Mouse (Mus musculus): Measurements from ENCODE around the gene Sult4a1.
A peak's percentile ranks its signal among the peaks of the same experiment; 100 is the strongest.
"Not testable (repeated sequence)": the region's sequence is repeated elsewhere in the genome, so short reads cannot be mapped to it uniquely, and the experiment has no call there.

The Sult4a1 gene

GRCm38 (mm10) chr15:84105105-84105923 lies at the start of gene Sult4a1:
Sult4a1 (minus strand) TSS chr15:84105754.
- peak; percentile 76 for DNase-seq

DNA sequence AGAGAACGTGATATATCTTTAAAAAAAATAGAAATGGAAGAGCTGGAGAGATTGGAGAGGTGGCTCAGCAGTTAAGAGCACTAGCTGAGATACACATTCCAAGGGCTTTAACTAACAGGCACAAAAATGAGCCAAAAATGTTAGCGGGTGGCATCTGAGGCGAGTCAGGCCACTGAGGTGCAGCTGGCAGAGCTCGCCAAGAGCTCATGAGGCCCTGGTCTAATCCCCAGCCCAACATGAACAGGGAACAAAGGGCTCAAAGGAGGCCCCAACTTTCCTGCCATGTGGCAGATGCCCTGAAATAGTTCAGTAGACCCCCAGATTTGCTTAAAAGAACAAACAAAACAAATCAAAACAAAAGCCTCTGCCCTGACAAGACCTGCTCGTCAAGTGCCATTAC lies 35.4 kb upstream of the Sult4a1 start:
- DNase-seq: no peak

DNA sequence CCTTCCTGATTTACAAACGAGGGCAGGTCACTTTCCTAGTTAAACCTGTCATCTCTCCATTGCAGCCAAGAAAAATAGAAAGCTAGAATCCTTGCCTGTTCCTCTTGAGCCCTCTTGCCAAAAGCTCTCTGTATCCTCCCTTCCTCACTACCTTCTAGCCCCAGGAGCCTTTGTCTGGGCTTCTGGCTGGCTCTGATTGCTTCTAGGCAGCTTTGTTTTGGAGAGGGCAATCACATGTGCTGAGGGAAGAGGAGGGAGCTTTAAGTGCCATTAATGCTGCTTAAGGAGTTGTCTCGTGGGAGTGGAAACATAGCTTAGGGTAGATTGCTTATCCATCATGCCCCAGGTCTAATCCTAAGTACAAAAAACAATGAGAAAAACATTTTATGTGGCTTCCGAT lies 34.6 kb upstream of the Sult4a1 start:
- no peak for DNase-seq

- no peak for DNase-seq
These were observed 34.0 kb upstream of the Sult4a1 start for GRCm38 (mm10) chr15:84139592-84140005.

GRCm38 (mm10) chr15:84136473-84137415 lies 31.2 kb upstream of the Sult4a1 start:
- no peak for DNase-seq

DNA sequence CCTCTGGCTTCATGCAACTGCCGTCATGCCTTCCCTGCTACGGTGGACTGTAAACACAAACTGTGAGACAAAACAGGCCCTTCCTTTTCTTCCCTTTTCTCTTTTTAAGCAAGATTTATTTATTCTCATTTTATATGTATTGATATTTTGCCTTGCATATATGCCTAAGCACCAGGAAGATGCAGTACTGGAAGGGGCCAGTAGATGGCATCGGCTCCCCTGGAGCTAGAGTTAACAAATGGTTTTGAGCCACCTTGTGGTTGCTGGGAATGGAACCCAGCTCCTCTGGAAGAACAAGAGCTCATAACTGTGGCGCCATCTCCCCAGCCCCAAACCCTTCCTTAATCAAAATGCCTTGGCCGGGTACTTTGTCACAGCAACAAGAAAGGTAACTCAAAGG lies 29.9 kb upstream of the Sult4a1 start:
- peak; percentile 25 for DNase-seq

GRCm38 (mm10) chr15:84133440-84133839 lies 27.9 kb upstream of the Sult4a1 start:
- no peak for DNase-seq

DNA sequence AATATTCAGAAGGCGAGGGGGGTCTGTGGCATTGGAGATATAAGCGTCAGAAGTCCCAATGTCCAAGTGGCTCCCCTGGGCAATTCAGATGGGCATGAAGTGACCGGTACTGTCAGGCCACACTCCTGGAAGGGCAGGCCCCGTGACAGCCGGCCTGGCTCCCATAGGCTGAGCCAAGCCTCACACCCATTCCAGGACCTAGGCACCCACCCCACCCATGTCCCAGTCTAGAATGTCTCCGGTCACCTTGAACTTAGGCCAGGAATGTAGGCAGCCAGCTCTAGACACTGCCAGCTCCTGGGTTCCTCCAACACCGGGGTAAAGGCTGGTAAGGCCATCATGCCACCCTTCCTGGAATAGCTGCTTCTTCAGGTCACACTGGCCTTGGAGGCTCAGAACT lies 26.4 kb upstream of the Sult4a1 start:
- DNase-seq: no peak

DNA sequence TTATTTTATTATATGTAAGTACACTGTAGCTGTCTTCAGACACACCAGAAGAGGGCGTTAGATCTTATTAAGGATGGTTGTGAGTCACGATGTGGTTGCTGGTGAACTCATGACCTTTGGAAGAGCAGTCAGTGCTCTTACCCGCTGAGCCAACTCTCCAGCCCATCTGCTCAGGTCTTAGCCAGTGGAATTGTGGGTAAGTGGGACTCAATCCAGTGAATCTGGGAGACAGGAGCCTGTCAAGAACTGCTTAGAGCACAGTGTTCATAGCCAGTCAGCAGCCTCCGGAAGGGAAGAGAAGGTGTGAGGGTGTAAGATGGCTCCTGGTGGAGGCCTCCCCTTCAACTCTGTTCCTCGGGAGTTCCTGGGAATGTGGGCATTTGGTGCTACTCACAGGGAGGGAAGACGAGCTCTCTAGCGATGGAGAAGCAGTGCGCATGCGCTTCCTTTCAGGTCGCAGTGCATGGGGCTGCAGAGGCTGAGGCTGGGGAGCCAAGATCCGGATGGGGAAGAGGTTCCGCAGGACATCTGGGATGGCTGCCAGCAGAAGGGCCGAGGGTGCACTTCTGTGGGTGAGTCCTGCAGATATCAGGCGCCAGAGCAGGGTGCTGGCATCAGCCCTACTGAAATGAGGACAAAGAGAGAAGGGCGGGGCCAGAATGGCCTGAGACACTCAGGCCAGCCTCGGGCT lies 25.7 kb upstream of the Sult4a1 start:
- peak; percentile 32 for DNase-seq

DNA sequence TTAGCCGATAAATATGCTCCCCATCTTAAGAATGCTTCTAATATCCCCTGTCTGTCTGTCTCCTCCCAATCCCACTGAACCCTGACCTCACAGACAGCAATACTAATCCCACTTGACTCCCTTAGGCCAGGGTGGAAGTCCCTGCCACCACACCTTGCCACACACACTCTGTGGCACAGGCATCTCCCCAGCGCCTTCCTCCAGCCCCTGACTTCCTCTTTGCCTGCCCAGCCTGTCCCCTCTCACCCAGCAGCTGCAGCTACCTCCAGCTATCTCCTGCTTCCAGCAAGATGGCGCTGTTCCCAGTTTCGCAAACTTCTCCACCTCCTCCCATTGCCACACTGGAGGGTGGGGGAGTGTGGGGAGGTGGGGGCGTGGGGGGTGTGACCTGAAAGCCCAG lies 21.3 kb upstream of the Sult4a1 start:
- DNase-seq: peak; percentile 30

GRCm38 (mm10) chr15:84126447-84126846 lies 20.9 kb upstream of the Sult4a1 start:
- DNase-seq: no peak

- no peak for DNase-seq
These were observed 18.5 kb upstream of the Sult4a1 start for GRCm38 (mm10) chr15:84124086-84124485.

- no peak for DNase-seq
These were observed 17.5 kb upstream of the Sult4a1 start, which contains the start of gene Pnpla5 for GRCm38 (mm10) chr15:84123075-84123474. Pnpla5 (minus strand) TSS chr15:84123175.

DNA sequence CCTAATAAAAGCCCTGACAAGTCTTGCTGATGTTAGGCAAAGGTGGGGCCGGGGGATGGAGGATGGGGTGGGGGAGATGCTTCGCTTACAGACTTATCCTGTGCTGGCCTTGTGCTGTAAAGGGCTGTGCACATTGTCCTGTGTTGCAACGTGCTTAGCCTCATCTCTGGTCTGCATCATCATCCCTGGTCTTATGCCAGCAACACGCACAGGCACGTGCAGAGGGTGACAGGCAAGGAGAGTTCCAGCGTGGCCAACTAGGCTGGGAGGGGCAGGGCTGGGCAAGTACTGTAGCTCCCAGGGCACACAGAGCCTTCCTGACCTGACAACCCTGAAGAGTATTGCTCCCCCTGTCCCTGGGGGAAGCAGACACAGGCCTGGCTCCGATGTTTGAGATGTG lies 15.5 kb upstream of the Sult4a1 start:
- DNase-seq: no peak

DNA sequence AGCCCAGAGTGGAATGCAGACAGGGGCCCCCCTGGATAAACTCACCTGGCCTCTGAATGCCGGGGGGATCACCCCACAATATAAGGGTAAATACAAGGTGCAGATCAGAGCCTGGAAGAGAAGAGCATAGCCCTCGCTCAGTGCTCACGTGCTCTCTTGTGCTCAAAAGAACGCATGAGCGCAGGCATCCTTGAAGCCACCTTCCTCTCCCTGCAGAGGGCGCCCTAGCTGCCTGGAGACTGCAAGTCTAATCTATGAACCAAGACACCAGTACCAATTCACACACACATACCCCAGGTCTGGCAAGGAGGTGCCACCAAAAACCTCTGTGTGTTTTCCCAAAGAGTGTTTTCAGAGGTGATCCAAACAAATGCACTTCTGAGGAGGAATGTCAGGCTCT lies 15.1 kb upstream of the Sult4a1 start:
- DNase-seq: peak; percentile 47

- DNase-seq: no peak
These were observed 10.9 kb upstream of the Sult4a1 start for GRCm38 (mm10) chr15:84116466-84116865.

GRCm38 (mm10) chr15:84115727-84116126 lies 10.2 kb upstream of the Sult4a1 start:
- peak; percentile 35 for DNase-seq

DNA sequence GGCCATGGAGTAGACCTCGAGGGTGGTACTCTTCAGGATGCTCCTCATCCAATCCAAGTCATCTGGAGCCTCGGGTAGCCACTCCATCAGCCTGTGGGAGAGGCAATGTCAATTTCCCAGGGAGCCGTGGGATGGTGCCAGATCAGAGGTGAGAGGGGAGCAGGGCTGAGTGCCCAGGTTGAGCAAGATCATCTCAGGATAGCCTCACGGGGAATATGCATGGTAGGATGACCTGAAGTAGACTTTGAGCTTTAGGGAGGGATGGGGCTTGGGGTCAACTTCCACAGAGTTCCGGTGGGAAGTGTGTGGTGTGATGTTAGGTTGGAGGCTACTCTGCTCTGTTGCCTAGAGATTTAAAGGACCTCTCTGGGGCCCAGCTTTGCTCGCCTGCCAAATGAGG lies 8.3 kb upstream of the Sult4a1 start:
- no peak for DNase-seq

- no peak for DNase-seq
These were observed 3.3 kb upstream of the Sult4a1 start for GRCm38 (mm10) chr15:84108899-84109298.

GRCm38 (mm10) chr15:84105924-84106500 lies 458 bp upstream of the Sult4a1 start:
- no peak for DNase-seq

- DNase-seq: no peak
These were observed 928 bp downstream of the Sult4a1 start for GRCm38 (mm10) chr15:84104626-84105025.

GRCm38 (mm10) chr15:84097536-84097935 lies 8.0 kb downstream of the Sult4a1 start:
- not testable (repeated sequence) for DNase-seq

- no peak for DNase-seq
These were observed 9.5 kb downstream of the Sult4a1 start for GRCm38 (mm10) chr15:84096051-84096450.
